Comparison of ENCODE assay signal across 7 mouse cellular contexts in genomic region chr6:136913384-136914126, GRCm38 (mm10). TPM values are rescaled to one million over a fixed set of nuclear protein-coding genes. Genes with fewer than 3 reads are reported as not detected.
A peak's percentile ranks its signal among the peaks of the same experiment; 100 is the strongest.
DNase-seq lines count a peak whose midpoint lies in the region; ATAC-seq and TF ChIP-seq lines count a peak whose summit lies in the region.

No protein-coding gene starts in this region.

- H3K4me2 ChIP-seq in embryonic facial prominence, embryonic 14.5 days (ENCODE audit: low read depth, low read length) = peak overlapping the region; percentile 52
- H3K4me2 ChIP-seq in intestine, embryonic 14.5 days (ENCODE audit: low read length) = peak overlapping the region; percentile 41
- H3K4me2 ChIP-seq in liver, postnatal 0 days (ENCODE audit: low read depth, low read length) = peak overlapping the region; percentile 48; the same call in 1 of the 2 replicates

- DNase-seq in embryonic facial prominence, embryonic 14.5 days (ENCODE audit: low spot score) = peak; percentile 83
- peak; percentile 50 for DNase-seq in gastrocnemius, postnatal 14 days
- peak; percentile 73 for DNase-seq in intestine, embryonic 14.5 days (ENCODE audit: low spot score)
- peak; percentile 38 for DNase-seq in liver, postnatal 0 days
- peak; percentile 30 for DNase-seq in retina, embryonic 14.5 days (ENCODE audit: low spot score)
- no peak for DNase-seq in layer of hippocampus, adult 9-10 months (ENCODE audit: low spot score)
- DNase-seq in thymus, postnatal 36 days = no peak

- no peaks in the 10 kb centered on the region for H3K36me3 ChIP-seq in embryonic facial prominence, embryonic 14.5 days (ENCODE audit: control insufficient read depth, insufficient read depth, low read length)
- H3K36me3 ChIP-seq in intestine, embryonic 14.5 days (ENCODE audit: control insufficient read depth, insufficient read depth, low read length) = no peaks in the 10 kb centered on the region
- H3K36me3 ChIP-seq in liver, postnatal 0 days (replicated peaks; ENCODE audit: insufficient read depth, low read length) = no peaks in the 10 kb centered on the region

- intact Hi-C loops in gastrocnemius, postnatal 14 days (cut with DNase I; ENCODE audit: low total_unique reads) = no loop called here

- H3K9ac ChIP-seq in embryonic facial prominence, embryonic 14.5 days (ENCODE audit: low read depth, low read length) = peak overlapping the region; percentile 54
- H3K9ac ChIP-seq in intestine, embryonic 14.5 days (ENCODE audit: low read length) = 0 out of 2 replicates have a peak overlapping the region, but pooled peaks have one; percentile 16
- no peak overlapping the region for H3K9ac ChIP-seq in liver, postnatal 0 days (replicated peaks)

- H3K9me3 ChIP-seq in embryonic facial prominence, embryonic 14.5 days (ENCODE audit: control insufficient read depth, low read length) = no peaks in the 10 kb centered on the region
- no peaks in the 10 kb centered on the region for H3K9me3 ChIP-seq in intestine, embryonic 14.5 days (ENCODE audit: control insufficient read depth, low read length)
- no peaks in the 10 kb centered on the region for H3K9me3 ChIP-seq in liver, postnatal 0 days (ENCODE audit: low read length)

- no peaks in the 10 kb centered on the region for H3K27me3 ChIP-seq in embryonic facial prominence, embryonic 14.5 days (replicated peaks; ENCODE audit: control insufficient read depth, insufficient read depth, low read length)
- no peaks in the 10 kb centered on the region for H3K27me3 ChIP-seq in intestine, embryonic 14.5 days (replicated peaks; ENCODE audit: control insufficient read depth, insufficient read depth, low read length)
- H3K27me3 ChIP-seq in liver, postnatal 0 days (ENCODE audit: insufficient read depth, low read length) = no peaks in the 10 kb centered on the region

- H3K27ac ChIP-seq in embryonic facial prominence, embryonic 14.5 days (replicated peaks; ENCODE audit: low read depth, low read length) = peak overlapping the region; percentile 78
- peak overlapping the region; percentile 77 for H3K27ac ChIP-seq in intestine, embryonic 14.5 days (ENCODE audit: low read depth)
- no peak overlapping the region for H3K27ac ChIP-seq in liver, postnatal 0 days (ENCODE audit: low read depth)

- peak; percentile 81 for ATAC-seq in embryonic facial prominence, embryonic 14.5 days (ENCODE audit: low read depth)
- 0 out of 2 replicates have a peak, but pooled peaks have one; percentile 40 for ATAC-seq in intestine, embryonic 14.5 days (replicated peaks; ENCODE audit: low FRiP score, low TSS enrichment, low read depth)
- peak; percentile 47; the same call in 1 of the 2 replicates for ATAC-seq in liver, postnatal 0 days

- H3K4me3 ChIP-seq in embryonic facial prominence, embryonic 14.5 days (ENCODE audit: low read depth, low read length) = peak overlapping the region; percentile 12; the same call in 1 of the 2 replicates
- no peak overlapping the region for H3K4me3 ChIP-seq in intestine, embryonic 14.5 days (ENCODE audit: low read depth, low read length)
- H3K4me3 ChIP-seq in liver, postnatal 0 days (ENCODE audit: low read depth, low read length) = no peak overlapping the region

- TF ChIP-seq EP300 in liver, postnatal 0 days (IDR thresholded peaks at IDR 0.05; ENCODE audit: low read depth) = no peak

- H3K4me1 ChIP-seq in embryonic facial prominence, embryonic 14.5 days (ENCODE audit: control insufficient read depth, insufficient read depth, low read length) = peaks cover 23% of the 10 kb centered on the region
- peaks cover 42% of the 10 kb centered on the region for H3K4me1 ChIP-seq in intestine, embryonic 14.5 days (replicated peaks; ENCODE audit: control insufficient read depth, insufficient read depth, low read length)
- H3K4me1 ChIP-seq in liver, postnatal 0 days (ENCODE audit: insufficient read depth) = peaks cover 5% of the 10 kb centered on the region; the same call in 1 of the 2 replicates

- WGBS in embryonic facial prominence, embryonic 14.5 days = 13% methylated on average over 18 of the region's 18 CpGs
- WGBS in intestine, embryonic 14.5 days = 10% methylated on average over 18 of the region's 18 CpGs
- whole genome bisulfite sequencing in liver, postnatal 0 days (ENCODE audit: insufficient replicate concordance) = 33% methylated on average over 18 of the region's 18 CpGs

- no peak for TF ChIP-seq CTCF in liver, postnatal 0 days (IDR thresholded peaks at IDR 0.05; ENCODE audit: low read depth)

RNA-seq across cellular contexts. Expression of gene Erp27, which starts 8.4 kb away (rescaled TPM):
- 0.20 and 0.22 TPM in 2 replicates for polyA plus RNA-seq in embryonic facial prominence, embryonic 14.5 days (2014; fragmentation: Nextera tagmentation; extraction: Ambion mirVana)
- total RNA-seq in gastrocnemius, postnatal 14 days (2021) = not detected
- polyA plus RNA-seq in intestine, embryonic 14.5 days (2014; fragmentation: Nextera tagmentation; extraction: Ambion mirVana) = 1.1 and 6.0 TPM in 2 replicates
- polyA plus RNA-seq in liver, postnatal 0 days (2015; fragmentation: Nextera tagmentation; extraction: Ambion mirVana) = 0.40 and 0.42 TPM in 2 replicates

RNA-seq across cellular contexts. Expression of gene Pde6h, which starts 10.1 kb away (rescaled TPM):
- polyA plus RNA-seq in embryonic facial prominence, embryonic 14.5 days (2014; fragmentation: Nextera tagmentation; extraction: Ambion mirVana) = not detected in 2 replicates
- total RNA-seq in gastrocnemius, postnatal 14 days (2021) = not detected
- 1.1 TPM in 1 of 2 replicates, not detected in the other for polyA plus RNA-seq in intestine, embryonic 14.5 days (2014; fragmentation: Nextera tagmentation; extraction: Ambion mirVana)
- 0.34 and 0.77 TPM in 2 replicates for polyA plus RNA-seq in liver, postnatal 0 days (2015; fragmentation: Nextera tagmentation; extraction: Ambion mirVana)

RNA-seq across cellular contexts. Expression of gene Arhgdib, which starts 28.1 kb away (rescaled TPM):
- polyA plus RNA-seq in embryonic facial prominence, embryonic 14.5 days (2014; fragmentation: Nextera tagmentation; extraction: Ambion mirVana) = 117 and 118 TPM in 2 replicates
- total RNA-seq in gastrocnemius, postnatal 14 days (2021) = 10 to 100 TPM; 15.2 to 15.3 TPM
- polyA plus RNA-seq in intestine, embryonic 14.5 days (2014; fragmentation: Nextera tagmentation; extraction: Ambion mirVana) = 57.9 and 60.1 TPM in 2 replicates
- polyA plus RNA-seq in liver, postnatal 0 days (2015; fragmentation: Nextera tagmentation; extraction: Ambion mirVana) = 190 and 192 TPM in 2 replicates

RNA-seq across cellular contexts. Expression of gene Mgp, which starts 37.9 kb away (rescaled TPM):
- 321 and 362 TPM in 2 replicates for polyA plus RNA-seq in embryonic facial prominence, embryonic 14.5 days (2014; fragmentation: Nextera tagmentation; extraction: Ambion mirVana)
- total RNA-seq in gastrocnemius, postnatal 14 days (2021) = 100 to 1,000 TPM; 166 to 195 TPM
- polyA plus RNA-seq in intestine, embryonic 14.5 days (2014; fragmentation: Nextera tagmentation; extraction: Ambion mirVana) = 101 and 117 TPM in 2 replicates
- 4.5 and 6.2 TPM in 2 replicates for polyA plus RNA-seq in liver, postnatal 0 days (2015; fragmentation: Nextera tagmentation; extraction: Ambion mirVana)

RNA-seq across cellular contexts. Expression of gene Art4, which starts 56.0 kb away (rescaled TPM):
- polyA plus RNA-seq in embryonic facial prominence, embryonic 14.5 days (2014; fragmentation: Nextera tagmentation; extraction: Ambion mirVana) = 1.9 and 2.7 TPM in 2 replicates
- under 1 TPM; 0.38 to 0.84 TPM for total RNA-seq in gastrocnemius, postnatal 14 days (2021)
- polyA plus RNA-seq in intestine, embryonic 14.5 days (2014; fragmentation: Nextera tagmentation; extraction: Ambion mirVana) = 2.0 and 3.5 TPM in 2 replicates
- polyA plus RNA-seq in liver, postnatal 0 days (2015; fragmentation: Nextera tagmentation; extraction: Ambion mirVana) = 10.6 and 11.1 TPM in 2 replicates

Comparison
In these comparisons a context has a peak if more than half of its experiments do, and no peak if none do; other contexts are left out.
1. DNase-seq: peak in embryonic facial prominence, embryonic 14.5 days (single experiment), gastrocnemius, postnatal 14 days (single experiment), intestine, embryonic 14.5 days (single experiment), liver, postnatal 0 days (single experiment) and retina, embryonic 14.5 days (single experiment); none in layer of hippocampus, adult 9-10 months (single experiment) and thymus, postnatal 36 days (0 of 2).
2. Peak in every context shown above with its lines, with median percentiles within 50 percentile points of each other: ATAC-seq and H3K4me2 ChIP-seq.